ENCODE assay signal across 8 mouse cellular contexts in the genomic region with DNA sequence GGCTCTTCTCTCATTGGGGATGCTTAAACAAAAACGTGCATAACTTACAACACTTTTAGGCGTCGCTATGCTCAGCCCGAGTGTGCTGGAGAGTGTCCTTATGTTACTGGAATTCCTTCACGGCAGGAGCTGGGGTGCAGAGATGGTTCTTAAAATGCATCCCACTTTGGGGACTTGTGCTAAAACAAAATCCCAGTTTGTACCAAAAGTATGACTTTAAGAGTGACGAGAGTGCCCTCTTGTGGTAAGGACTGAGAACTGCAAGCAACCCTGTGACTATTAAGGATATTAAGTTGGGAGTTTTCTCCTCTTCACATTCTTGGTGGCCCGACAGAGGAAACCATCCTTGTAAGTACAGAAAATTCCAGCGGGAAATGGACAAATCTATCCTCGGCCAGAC.
DNase-seq lines count a peak whose midpoint lies in the region; ATAC-seq and TF ChIP-seq lines count a peak whose summit lies in the region.
"Had no signal": no experiment of that assay in that cellular context is flagged by ENCODE, and none has a peak within 500 bp of the region (broad histone marks: within the 10 kb centered on the region; RNA-seq: fewer than 3 reads in every experiment).

No protein-coding gene starts in this region.

- 20% methylated on average over 9 of the region's 9 CpGs for WGBS in forebrain, embryonic 14.5 days
- WGBS in liver, embryonic 14.5 days (ENCODE audit: insufficient replicate concordance), result 37% methylated on average over 9 of the region's 9 CpGs

- H3K9me3 ChIP-seq in forebrain, embryonic 14.5 days (replicated peaks; ENCODE audit: control insufficient read depth, low read length), result no peaks in the 10 kb centered on the region
- H3K9me3 ChIP-seq in liver, embryonic 14.5 days (ENCODE audit: control insufficient read depth, low read length), result no peaks in the 10 kb centered on the region
- H3K9me3 ChIP-seq: heart, embryonic 15.5 days had no signal

- no peak overlapping the region for H3K4me2 ChIP-seq in forebrain, embryonic 14.5 days (ENCODE audit: low read length)
- H3K4me2 ChIP-seq in liver, embryonic 14.5 days (ENCODE audit: low read depth), result no peak overlapping the region
- H3K4me2 ChIP-seq: heart, embryonic 15.5 days had no signal

- H3K27me3 ChIP-seq in forebrain, embryonic 14.5 days (replicated peaks; ENCODE audit: control insufficient read depth, insufficient read depth, low read length), result no peaks in the 10 kb centered on the region
- H3K27me3 ChIP-seq in liver, embryonic 14.5 days (ENCODE audit: control insufficient read depth, insufficient read depth, low read length), result no peaks in the 10 kb centered on the region

- H3K27ac ChIP-seq in forebrain, embryonic 14.5 days (ENCODE audit: low read depth, low read length), result no peak overlapping the region
- no peak overlapping the region for H3K27ac ChIP-seq in liver, embryonic 14.5 days
- H3K27ac ChIP-seq: heart, embryonic 15.5 days had no signal

- H3K9ac ChIP-seq in forebrain, embryonic 14.5 days (ENCODE audit: low read length), result no peak overlapping the region
- no peak overlapping the region for H3K9ac ChIP-seq in liver, embryonic 14.5 days (replicated peaks)
- H3K9ac ChIP-seq: heart, embryonic 15.5 days had no signal

- no peaks in the 10 kb centered on the region for H3K36me3 ChIP-seq in forebrain, embryonic 14.5 days (ENCODE audit: control insufficient read depth, insufficient read depth, low read length)
- H3K36me3 ChIP-seq in liver, embryonic 14.5 days (replicated peaks; ENCODE audit: control insufficient read depth, insufficient read depth, low read depth), result no peaks in the 10 kb centered on the region
- H3K36me3 ChIP-seq: heart, embryonic 15.5 days had no signal

- DNase-seq in 416B (ENCODE audit: low read depth), result peak; percentile 39
- peak; percentile 27 for DNase-seq in CD4-positive helper T cell, adult 2 months (ENCODE audit: low read depth, low spot score)
- DNase-seq in c-Kit-positive CD71-negative TER-119-negative erythroid progenitor cells, embryonic 14.5 days (ENCODE audit: low read depth), result peak; percentile 53
- DNase-seq in forebrain, embryonic 14.5 days (ENCODE audit: low spot score), result peak; percentile 91
- peak; percentile 83 for DNase-seq in kidney, postnatal 10 days
- DNase-seq in liver, embryonic 14.5 days (ENCODE audit: low read depth in 3 of 3, low spot score in 3 of 3), result peak in 2 of 3 experiments; percentile 36 to 56
- peak; percentile 87 to 89 for DNase-seq in right cerebral cortex, postnatal 10 days (ENCODE audit: low spot score in 2 of 2)

- peak; percentile 85 for TF ChIP-seq CTCF in liver, embryonic 14.5 days (IDR thresholded peaks at IDR 0.05; ENCODE audit: low read depth)

- no peak for TF ChIP-seq EP300 in liver, embryonic 14.5 days (IDR thresholded peaks at IDR 0.05; ENCODE audit: low read depth)

- no peak overlapping the region for H3K4me3 ChIP-seq in forebrain, embryonic 14.5 days (ENCODE audit: low read depth, low read length)
- H3K4me3 ChIP-seq in liver, embryonic 14.5 days (ENCODE audit: insufficient read depth in 1 of 2, low read depth in 2 of 2, low read length in 2 of 2), result no peak overlapping the region
- H3K4me3 ChIP-seq: heart, embryonic 15.5 days had no signal

- ATAC-seq in forebrain, embryonic 14.5 days, result peak; percentile 9; the same call in 1 of the 2 replicates
- no peak for ATAC-seq in liver, embryonic 14.5 days (ENCODE audit: insufficient read depth)

- H3K4me1 ChIP-seq in forebrain, embryonic 14.5 days (ENCODE audit: control insufficient read depth, insufficient read depth, low read length), result peaks cover 12% of the 10 kb centered on the region
- H3K4me1 ChIP-seq in liver, embryonic 14.5 days (replicated peaks; ENCODE audit: control insufficient read depth in 2 of 2, insufficient read depth in 2 of 2, low read length in 1 of 2), result peaks cover 0 to 3% of the 10 kb centered on the region in 2 experiments; a peak in 2 of 4 replicates
- H3K4me1 ChIP-seq: heart, embryonic 15.5 days had no signal

Comparison
In these comparisons a context has a peak if more than half of its experiments do, and no peak if none do; other contexts are left out.
1. DNase-seq: peak in every context shown above with its lines; median percentile 91 in forebrain, embryonic 14.5 days; 88 in right cerebral cortex, postnatal 10 days; 83 in kidney, postnatal 10 days; 53 in c-Kit-positive CD71-negative TER-119-negative erythroid progenitor cells, embryonic 14.5 days; 46 in liver, embryonic 14.5 days; 39 in 416B; 27 in CD4-positive helper T cell, adult 2 months.